Mouse (Mus musculus): Measurements from ENCODE around the gene Arsk. TPM values are rescaled to one million over a fixed set of nuclear protein-coding genes. Genes with fewer than 3 reads are reported as not detected.

Arsk gene
- 5.8 and 8.7 TPM in 2 replicates for total RNA-seq (2023)

GRCm38 (mm10) chr13:76098493-76099303 lies at the start of gene Arsk, which contains the start of gene Ttc37:
Arsk (minus strand) TSS chr13:76098660.
Ttc37 (plus strand) TSS chr13:76098734.

GRCm38 (mm10) chr13:76056896-76057266 lies 41.6 kb downstream of the Arsk start, which contains the start of gene Gpr150:
Gpr150 (minus strand) TSS chr13:76056996.

GRCm38 (mm10) chr13:76017974-76018843 lies 80.3 kb downstream of the Arsk start, which contains the start of gene Rfesd:
Rfesd (minus strand) TSS chr13:76018719.

Other genes with a start within 250 kb of the Arsk start
- gene Rhobtb3, start 154.7 kb downstream of the Arsk start, total RNA-seq (2023), result 0.19 and 0.29 TPM in 2 replicates
- gene Spata9, start 131.5 kb downstream of the Arsk start, total RNA-seq (2023), result not detected in 2 replicates
- 3.0 and 4.1 TPM in 2 replicates for gene Rfesd, start 79.9 kb downstream of the Arsk start, total RNA-seq (2023)
- gene Gpr150, start 41.7 kb downstream of the Arsk start, total RNA-seq (2023), result not detected in 2 replicates
- gene Ttc37, start 74 bp upstream of the Arsk start, total RNA-seq (2023), result 5.3 and 6.2 TPM in 2 replicates
- gene Fam81b, start 206.4 kb upstream of the Arsk start, total RNA-seq (2023), result not detected in 2 replicates